Mouse (Mus musculus) limb, embryonic 10.5 days (tissue): ENCODE measurements around the gene Spred3. TPM values are rescaled to one million over a fixed set of nuclear protein-coding genes. Genes with fewer than 3 reads are reported as not detected.

ENCODE experiments used
- DNase-seq: peaks from one replicate; pipeline ENCODE4 v3.0.0-alpha.2; 2017; ENCODE audit warnings: low spot score
- H3K27ac ChIP-seq: fragments of 300-500 bp; sonication (generic); 2 replicates; pipeline ENCODE4 v1.5.1; 2016; ENCODE audit warnings: mild to moderate bottlenecking
- H3K27me3 ChIP-seq: fragments of 300-500 bp; sonication (generic); 2 replicates; pipeline ENCODE4 v1.6.1; 2016; ENCODE audit warnings: low read depth, mild to moderate bottlenecking; ENCODE audit not compliant: poor library complexity, severe bottlenecking
- H3K36me3 ChIP-seq: fragments of 300-500 bp; sonication (generic); 2 replicates; pipeline ENCODE4 v1.6.1; 2016; ENCODE audit warnings: mild to moderate bottlenecking, moderate library complexity
- H3K4me1 ChIP-seq: fragments of 300-500 bp; sonication (generic); 2 replicates; pipeline ENCODE4 v1.6.1; 2016
- H3K4me3 ChIP-seq: fragments of 300-500 bp; sonication (generic); 2 replicates; pipeline ENCODE4 v1.5.1; 2016; ENCODE audit warnings: mild to moderate bottlenecking, moderate library complexity
- H3K9me3 ChIP-seq: fragments of 300-500 bp; sonication (generic); replicated peaks from 2 replicates; pipeline ENCODE4 v1.6.1; 2016; ENCODE audit warnings: mild to moderate bottlenecking
- WGBS: fragments of 180-500 bp; shearing (Covaris S2); methylation state at CpG from one replicate; pipeline ENCODE4 v1.1.7; 2016; 5-methylcytosine and 5-hydroxymethylcytosine counted together
- polyA plus RNA-seq: library from polyadenylated mRNA; unstranded; fragments of >200 nt; fragmentation: Nextera tagmentation; extraction: Ambion mirVana; gene quantifications from 2 replicates; pipeline ENCODE4 v1.2.1, GENCODE M21; 2016

Spred3 gene
- polyA plus RNA-seq, 1 experiment from 2014 or later: 3.3 TPM

DNA sequence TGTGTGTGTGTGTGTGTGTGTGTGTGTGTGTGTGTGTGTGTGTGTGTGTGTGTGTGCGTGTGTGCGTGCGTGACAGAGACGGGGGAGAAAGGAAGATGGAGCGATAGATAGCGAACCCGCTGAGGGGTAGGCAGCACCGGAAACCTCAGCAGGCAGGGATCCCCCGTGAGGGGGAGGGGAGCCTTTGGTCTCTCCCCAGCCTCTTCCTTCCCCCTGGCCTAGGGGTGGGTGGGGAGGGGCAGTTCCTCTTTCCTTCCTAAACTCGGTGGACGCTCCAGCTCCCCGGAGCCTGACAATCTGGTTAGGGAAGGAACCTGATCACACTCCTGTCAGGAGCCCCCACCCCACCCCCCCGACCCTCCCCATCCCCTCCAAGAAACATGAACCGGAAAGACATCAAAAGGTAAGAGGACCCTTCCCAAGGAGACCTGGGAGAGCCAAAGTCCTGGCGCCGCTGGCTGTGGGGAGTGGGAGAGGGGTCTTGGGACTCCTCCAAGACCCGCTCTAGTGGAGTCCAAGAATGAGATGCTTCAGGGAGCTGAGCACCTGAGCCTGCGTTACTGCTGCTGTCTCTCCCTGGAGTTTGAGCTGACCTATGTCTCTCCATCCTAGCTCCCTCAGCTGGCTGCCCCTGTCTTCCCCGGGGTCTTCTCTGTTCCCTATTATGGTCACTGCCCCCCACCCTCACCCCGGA lies 35.4 kb downstream of the Spred3 start, which contains the start of gene Rasgrp4:
TSS of gene Rasgrp4 (plus strand) at position 159 of the 694 bp plus-strand sequence.
- peak within 1 kb of the TSS; percentile 33; the same call in 1 of the 2 replicates for H3K27ac ChIP-seq
- H3K27me3 ChIP-seq: peaks cover 26% of the 10 kb centered on the region
- peaks cover 24% of the 10 kb centered on the region for H3K4me1 ChIP-seq
- DNase-seq: peak; percentile 43
- H3K4me3 ChIP-seq: peak within 1 kb of the TSS; percentile 49
- H3K9me3 ChIP-seq: no peaks in the 10 kb centered on the region
- 1% methylated on average over 16 of the region's 20 CpGs for WGBS
- H3K36me3 ChIP-seq: no peaks in the 10 kb centered on the region

- 7% methylated on average over 4 of the region's 4 CpGs for WGBS
- Histone ChIP-seq H3K4me1 (peaks cover 24% of the 10 kb centered on the region), H3K36me3 (no peaks in the 10 kb centered on the region), H3K9me3 (no peaks in the 10 kb centered on the region), H3K4me3 (peak overlapping the region; percentile 49), H3K27me3 (peaks cover 26% of the 10 kb centered on the region), H3K27ac (no peak overlapping the region)
- no peak for DNase-seq
Observed at GRCm38 (mm10) chr7:29134230-29134629, 36.0 kb downstream of the Spred3 start.

GRCm38 (mm10) chr7:29128725-29129124 lies 41.5 kb downstream of the Spred3 start:
- WGBS: 68% methylated on average over 2 of the region's 2 CpGs
- Histone ChIP-seq H3K36me3 (no peaks in the 10 kb centered on the region), H3K27ac (no peak overlapping the region), H3K27me3 (peaks cover 3% of the 10 kb centered on the region; the same call in 1 of the 2 replicates), H3K4me3 (no peak overlapping the region), H3K9me3 (no peaks in the 10 kb centered on the region), H3K4me1 (peaks cover 22% of the 10 kb centered on the region)
- DNase-seq: no peak

- 27% methylated on average over 7 of the region's 7 CpGs for WGBS
- Histone ChIP-seq H3K36me3 (no peaks in the 10 kb centered on the region), H3K27ac (no peak overlapping the region), H3K9me3 (no peaks in the 10 kb centered on the region), H3K4me1 (peaks cover 27% of the 10 kb centered on the region), H3K27me3 (peaks cover 3% of the 10 kb centered on the region; the same call in 1 of the 2 replicates), H3K4me3 (no peak overlapping the region)
- DNase-seq: peak; percentile 69
Observed at GRCm38 (mm10) chr7:29126173-29126915, 43.9 kb downstream of the Spred3 start.

DNA sequence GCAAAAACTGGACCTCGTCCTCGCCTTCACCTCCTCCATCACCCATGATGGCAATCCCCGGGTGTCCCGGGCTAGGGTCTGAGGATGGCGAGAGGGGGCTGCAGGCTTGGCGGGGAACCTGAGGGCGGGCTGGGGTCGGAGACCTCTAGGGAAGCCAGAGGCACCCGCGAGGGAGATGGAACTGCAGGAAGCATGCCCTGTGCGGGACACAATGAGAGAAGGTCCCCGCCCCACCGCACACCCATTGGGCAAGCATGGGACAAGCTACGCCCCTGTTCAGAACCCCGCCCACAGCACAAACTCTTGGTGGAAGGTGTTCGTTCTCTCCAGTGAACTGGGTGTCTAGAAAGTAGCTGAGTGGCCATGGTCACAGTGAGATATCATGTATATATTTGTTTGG lies 45.2 kb downstream of the Spred3 start, which contains the start of gene Ryr1:
TSS of gene Ryr1 (minus strand) at position 210 of the 400 bp plus-strand sequence.
- no peaks in the 10 kb centered on the region for H3K36me3 ChIP-seq
- H3K27ac ChIP-seq: peak within 1 kb of the TSS; percentile 84
- under 1% methylated on average over 16 of the region's 16 CpGs for WGBS
- DNase-seq: peak; percentile 82
- peak within 1 kb of the TSS; percentile 66 for H3K4me3 ChIP-seq
- peaks cover 3% of the 10 kb centered on the region; the same call in 1 of the 2 replicates for H3K27me3 ChIP-seq
- no peaks in the 10 kb centered on the region for H3K9me3 ChIP-seq
- peaks cover 27% of the 10 kb centered on the region for H3K4me1 ChIP-seq

DNA sequence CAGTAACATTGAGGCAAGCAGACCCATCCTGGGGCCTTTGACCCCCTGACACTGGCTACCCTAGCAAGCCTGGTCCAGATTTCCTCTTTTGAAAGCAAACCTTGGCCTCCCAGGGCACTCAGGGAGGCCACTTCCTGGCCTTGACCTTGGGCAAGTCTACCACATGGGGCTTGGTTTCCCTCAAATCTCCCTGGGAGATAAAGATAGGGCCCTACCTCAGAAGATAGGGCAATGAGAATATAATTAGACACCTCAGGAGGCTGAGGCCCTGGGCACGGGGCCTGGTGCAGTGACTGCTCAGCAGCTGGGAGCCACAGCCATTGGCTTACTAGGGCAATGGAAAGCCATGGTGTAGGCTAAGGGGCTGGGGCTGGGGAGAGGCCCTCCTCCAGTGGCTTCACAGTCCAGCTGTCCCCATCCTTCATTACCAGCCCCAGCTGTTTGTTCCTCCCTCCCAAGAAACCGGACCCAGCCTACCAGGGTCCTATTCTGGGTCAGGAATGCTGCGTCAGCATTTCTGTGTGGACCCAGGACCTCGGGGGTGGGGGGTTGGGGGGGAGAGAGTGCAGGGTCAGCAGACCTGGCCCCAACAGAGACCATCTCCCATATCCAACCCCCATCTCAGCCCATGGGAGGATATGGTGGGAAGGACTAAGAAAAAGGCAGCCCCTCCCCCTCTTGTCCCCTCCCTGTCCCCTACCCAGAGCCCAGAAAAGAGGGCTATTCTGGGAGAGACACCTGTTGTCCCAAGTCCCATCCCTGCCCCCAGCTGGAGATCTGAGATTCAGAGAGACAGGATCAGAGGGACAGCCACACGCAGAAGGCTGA lies 46.5 kb downstream of the Spred3 start:
- DNase-seq: no peak
- Histone ChIP-seq H3K9me3 (no peaks in the 10 kb centered on the region), H3K36me3 (no peaks in the 10 kb centered on the region), H3K4me3 (peak overlapping the region; percentile 66), H3K27me3 (peaks cover 3% of the 10 kb centered on the region; the same call in 1 of the 2 replicates), H3K4me1 (peaks cover 27% of the 10 kb centered on the region), H3K27ac (0 out of 2 replicates have a peak overlapping the region, but pooled peaks have one; percentile 36)
- WGBS: 56% methylated on average over 5 of the region's 5 CpGs

DNA sequence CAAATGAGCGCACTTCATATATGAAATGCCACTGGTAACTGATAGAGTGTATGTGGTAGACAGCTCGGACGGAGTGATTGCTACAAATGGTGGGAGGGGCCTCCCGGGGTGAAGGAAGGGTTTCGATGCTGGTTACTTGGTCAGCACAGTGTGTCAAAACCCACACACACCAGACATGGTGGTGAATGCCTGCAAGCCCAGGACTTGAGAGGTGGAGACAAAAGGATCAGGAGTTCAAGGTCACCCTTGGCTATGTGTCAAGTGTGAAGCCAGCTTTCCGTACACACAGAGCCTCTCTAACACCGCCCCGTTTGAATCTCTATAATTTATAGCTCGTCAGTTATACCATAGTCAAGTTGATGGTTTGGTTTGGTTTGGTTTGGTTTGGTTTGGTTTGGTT lies 47.4 kb downstream of the Spred3 start:
- WGBS: 93% methylated on average over 9 of the region's 9 CpGs
- peaks cover 3% of the 10 kb centered on the region; the same call in 1 of the 2 replicates for H3K27me3 ChIP-seq
- H3K4me1 ChIP-seq: peaks cover 37% of the 10 kb centered on the region
- DNase-seq: no peak
- no peak overlapping the region for H3K4me3 ChIP-seq
- no peaks in the 10 kb centered on the region for H3K36me3 ChIP-seq
- no peak overlapping the region for H3K27ac ChIP-seq
- no peaks in the 10 kb centered on the region for H3K9me3 ChIP-seq

GRCm38 (mm10) chr7:29119526-29119925 lies 50.7 kb downstream of the Spred3 start:
- Histone ChIP-seq H3K9me3 (no peaks in the 10 kb centered on the region), H3K27ac (no peak overlapping the region), H3K4me3 (no peak overlapping the region), H3K4me1 (peaks cover 26% of the 10 kb centered on the region), H3K27me3 (no peaks in the 10 kb centered on the region; the same call in 1 of the 2 replicates), H3K36me3 (peaks cover 6% of the 10 kb centered on the region; the same call in 1 of the 2 replicates)
- WGBS: 73% methylated on average over 1 of the region's 1 CpGs
- no peak for DNase-seq

DNA sequence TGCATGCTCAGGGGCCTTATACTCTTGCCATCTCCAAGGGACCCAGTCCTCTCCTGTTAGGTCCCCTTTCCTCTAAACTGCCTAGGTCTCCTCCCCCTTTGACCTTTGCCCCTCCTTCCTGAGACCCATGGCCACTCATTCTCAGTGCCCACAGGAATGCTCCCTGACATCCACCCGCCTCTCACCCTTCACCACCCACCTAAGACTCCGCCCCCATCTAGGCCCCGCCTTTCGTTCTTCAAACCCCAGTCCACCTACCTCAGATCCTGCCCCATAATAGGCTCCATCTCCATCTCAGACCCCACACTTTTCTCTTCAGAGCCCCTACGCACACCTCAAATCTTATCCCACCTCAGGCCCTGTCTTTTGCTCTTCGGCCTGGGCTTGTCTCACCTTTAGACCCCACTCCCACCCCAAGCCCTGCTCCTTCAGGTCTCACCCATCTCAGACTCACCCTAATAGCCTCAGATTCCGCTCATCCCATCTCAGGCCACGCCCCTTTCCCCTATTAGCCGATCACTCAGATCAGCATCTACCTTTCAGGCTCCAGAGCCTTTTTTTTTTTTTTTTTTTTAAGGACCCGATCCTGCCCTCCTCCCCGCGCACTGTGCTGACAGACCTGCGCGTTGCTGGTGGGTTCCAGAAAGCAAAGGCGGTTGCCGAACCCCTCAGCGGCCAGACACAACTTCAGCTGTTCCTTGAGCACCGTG lies 51.9 kb downstream of the Spred3 start:
- H3K36me3 ChIP-seq: peaks cover 6% of the 10 kb centered on the region; the same call in 1 of the 2 replicates
- H3K4me3 ChIP-seq: no peak overlapping the region
- peak; percentile 38 for DNase-seq
- H3K4me1 ChIP-seq: peaks cover 14% of the 10 kb centered on the region
- H3K27ac ChIP-seq: no peak overlapping the region
- 9% methylated on average over 18 of the region's 18 CpGs for WGBS
- no peaks in the 10 kb centered on the region for H3K27me3 ChIP-seq
- no peaks in the 10 kb centered on the region for H3K9me3 ChIP-seq

GRCm38 (mm10) chr7:29108992-29109955 lies 60.9 kb downstream of the Spred3 start:
- Histone ChIP-seq H3K27me3 (no peaks in the 10 kb centered on the region), H3K36me3 (peaks cover 8% of the 10 kb centered on the region; the same call in 1 of the 2 replicates), H3K4me1 (peaks cover 16% of the 10 kb centered on the region), H3K27ac (peak overlapping the region; percentile 71), H3K9me3 (no peaks in the 10 kb centered on the region), H3K4me3 (peak overlapping the region; percentile 44)
- DNase-seq: peak; percentile 63
- 25% methylated on average over 38 of the region's 38 CpGs for WGBS
